Mouse (Mus musculus): Measurements from ENCODE around the gene Supt3. TPM values are rescaled to one million over a fixed set of nuclear protein-coding genes. Genes with fewer than 3 reads are reported as not detected.
A peak's percentile ranks its signal among the peaks of the same experiment; 100 is the strongest.

Supt3 gene
- polyA plus RNA-seq (2016; fragmentation: Nextera tagmentation; extraction: Ambion mirVana) = 20.0 and 21.4 TPM in 2 replicates

GRCm38 (mm10) chr17:44776738-44777270, at the start of gene Supt3:
Gene Supt3, plus strand, starts transcription at chr17:44777152.
- peak within 1 kb of the TSS; percentile 71 for H3K4me3 ChIP-seq
- under 1% methylated on average over 40 of the region's 40 CpGs for WGBS

GRCm38 (mm10) chr17:44727675-44728074, 49.3 kb upstream of the Supt3 start:
- H3K27me3 ChIP-seq (ENCODE audit: poor library complexity, severe bottlenecking) = peaks cover 45% of the 10 kb centered on the region
- H3K4me1 ChIP-seq = no peaks in the 10 kb centered on the region
- no peak overlapping the region for H3K27ac ChIP-seq
- no peak overlapping the region for H3K4me3 ChIP-seq
- H3K9me3 ChIP-seq = no peaks in the 10 kb centered on the region
- DNase-seq (ENCODE audit: extremely low spot score, low spot score) = no peak
- no peaks in the 10 kb centered on the region for H3K36me3 ChIP-seq (replicated peaks)

More at GRCm38 (mm10) chr17:44776738-44777270, at the start of gene Supt3:
- peak; percentile 91 for DNase-seq (ENCODE audit: extremely low spot score, low spot score)
- Histone ChIP-seq H3K27ac (peak within 1 kb of the TSS; percentile 96), H3K36me3 (replicated peaks) (no peaks in the 10 kb centered on the region), H3K4me1 (peaks cover 14% of the 10 kb centered on the region), H3K9me3 (no peaks in the 10 kb centered on the region), H3K27me3 (ENCODE audit: poor library complexity, severe bottlenecking) (no peaks in the 10 kb centered on the region)

GRCm38 (mm10) chr17:44728464-44728863, 48.5 kb upstream of the Supt3 start:
- DNase-seq (ENCODE audit: extremely low spot score, low spot score) = no peak
- peaks cover under 1% of the 10 kb centered on the region for H3K4me1 ChIP-seq
- 47% methylated on average over 2 of the region's 2 CpGs for WGBS
- no peaks in the 10 kb centered on the region for H3K36me3 ChIP-seq (replicated peaks)
- H3K27me3 ChIP-seq (ENCODE audit: poor library complexity, severe bottlenecking) = peaks cover 53% of the 10 kb centered on the region
- no peak overlapping the region for H3K4me3 ChIP-seq
- H3K27ac ChIP-seq = no peak overlapping the region
- H3K9me3 ChIP-seq = no peaks in the 10 kb centered on the region

- under 1% methylated on average over 23 of the region's 23 CpGs for WGBS
- Histone ChIP-seq H3K27me3 (ENCODE audit: poor library complexity, severe bottlenecking) (peaks cover 99% of the 10 kb centered on the region), H3K36me3 (replicated peaks) (no peaks in the 10 kb centered on the region), H3K4me3 (peak overlapping the region; percentile 72), H3K27ac (no peak overlapping the region), H3K4me1 (peaks cover 46% of the 10 kb centered on the region), H3K9me3 (no peaks in the 10 kb centered on the region)
- DNase-seq (ENCODE audit: extremely low spot score, low spot score) = peak; percentile 35
These were observed 43.2 kb upstream of the Supt3 start for GRCm38 (mm10) chr17:44733544-44734310.

- Histone ChIP-seq H3K27ac (0 out of 2 replicates have a peak overlapping the region, but pooled peaks have one; percentile 1), H3K27me3 (ENCODE audit: poor library complexity, severe bottlenecking) (peaks cover 100% of the 10 kb centered on the region), H3K4me1 (peaks cover 46% of the 10 kb centered on the region), H3K4me3 (peak overlapping the region; percentile 72), H3K9me3 (no peaks in the 10 kb centered on the region), H3K36me3 (replicated peaks) (no peaks in the 10 kb centered on the region)
- WGBS = under 1% methylated on average over 48 of the region's 48 CpGs
- DNase-seq (ENCODE audit: extremely low spot score, low spot score) = peak; percentile 63
These were observed 42.3 kb upstream of the Supt3 start for GRCm38 (mm10) chr17:44734501-44735222.

- H3K4me1 ChIP-seq = peaks cover 46% of the 10 kb centered on the region
- peak overlapping the region; percentile 72 for H3K4me3 ChIP-seq
- H3K27me3 ChIP-seq (ENCODE audit: poor library complexity, severe bottlenecking) = peaks cover 100% of the 10 kb centered on the region
- H3K27ac ChIP-seq = peak overlapping the region; percentile 81
- under 1% methylated on average over 62 of the region's 64 CpGs for WGBS
- peak; percentile 53 for DNase-seq (ENCODE audit: extremely low spot score, low spot score)
- no peaks in the 10 kb centered on the region for H3K36me3 ChIP-seq (replicated peaks)
- H3K9me3 ChIP-seq = no peaks in the 10 kb centered on the region
These were observed 41.5 kb upstream of the Supt3 start for GRCm38 (mm10) chr17:44735223-44735990.

- Histone ChIP-seq H3K27ac (peak overlapping the region; percentile 81), H3K36me3 (replicated peaks) (no peaks in the 10 kb centered on the region), H3K4me3 (peak overlapping the region; percentile 72), H3K4me1 (peaks cover 46% of the 10 kb centered on the region), H3K27me3 (ENCODE audit: poor library complexity, severe bottlenecking) (peaks cover 100% of the 10 kb centered on the region), H3K9me3 (no peaks in the 10 kb centered on the region)
- under 1% methylated on average over 71 of the region's 73 CpGs for WGBS
- DNase-seq (ENCODE audit: extremely low spot score, low spot score) = peak; percentile 74
These were observed 40.9 kb upstream of the Supt3 start for GRCm38 (mm10) chr17:44735991-44736561.

GRCm38 (mm10) chr17:44737275-44738120, 39.5 kb upstream of the Supt3 start:
- H3K9me3 ChIP-seq = no peaks in the 10 kb centered on the region
- no peaks in the 10 kb centered on the region for H3K36me3 ChIP-seq (replicated peaks)
- peaks cover 46% of the 10 kb centered on the region for H3K4me1 ChIP-seq
- H3K27me3 ChIP-seq (ENCODE audit: poor library complexity, severe bottlenecking) = peaks cover 86% of the 10 kb centered on the region
- H3K4me3 ChIP-seq = peak overlapping the region; percentile 33
- WGBS = under 1% methylated on average over 33 of the region's 33 CpGs
- DNase-seq (ENCODE audit: extremely low spot score, low spot score) = peak; percentile 41
- no peak overlapping the region for H3K27ac ChIP-seq

- H3K27me3 ChIP-seq (ENCODE audit: poor library complexity, severe bottlenecking) = peaks cover 79% of the 10 kb centered on the region
- no peaks in the 10 kb centered on the region for H3K9me3 ChIP-seq
- DNase-seq (ENCODE audit: extremely low spot score, low spot score) = peak; percentile 18
- H3K4me3 ChIP-seq = peak overlapping the region; percentile 33
- under 1% methylated on average over 21 of the region's 22 CpGs for WGBS
- H3K27ac ChIP-seq = no peak overlapping the region
- peaks cover 46% of the 10 kb centered on the region for H3K4me1 ChIP-seq
- H3K36me3 ChIP-seq (replicated peaks) = no peaks in the 10 kb centered on the region
These were observed 38.8 kb upstream of the Supt3 start for GRCm38 (mm10) chr17:44738121-44738637.

- H3K27me3 ChIP-seq (ENCODE audit: poor library complexity, severe bottlenecking) = peaks cover 38% of the 10 kb centered on the region
- no peaks in the 10 kb centered on the region for H3K36me3 ChIP-seq (replicated peaks)
- no peak overlapping the region for H3K4me3 ChIP-seq
- H3K9me3 ChIP-seq = no peaks in the 10 kb centered on the region
- no peak for DNase-seq (ENCODE audit: extremely low spot score, low spot score)
- WGBS = 86% methylated on average over 9 of the region's 9 CpGs
- H3K27ac ChIP-seq = no peak overlapping the region
- peaks cover 13% of the 10 kb centered on the region for H3K4me1 ChIP-seq
These were observed 34.7 kb upstream of the Supt3 start for GRCm38 (mm10) chr17:44742246-44742645.

GRCm38 (mm10) chr17:44743780-44744179, 33.2 kb upstream of the Supt3 start:
- Histone ChIP-seq H3K4me1 (no peaks in the 10 kb centered on the region), H3K36me3 (replicated peaks) (no peaks in the 10 kb centered on the region), H3K27ac (no peak overlapping the region), H3K4me3 (no peak overlapping the region), H3K9me3 (no peaks in the 10 kb centered on the region), H3K27me3 (ENCODE audit: poor library complexity, severe bottlenecking) (peaks cover 23% of the 10 kb centered on the region)
- 60% methylated on average over 3 of the region's 3 CpGs for WGBS
- no peak for DNase-seq (ENCODE audit: extremely low spot score, low spot score)

Measured in forebrain, embryonic 10.5 days (tissue).